Mouse (Mus musculus) heart, embryonic 16.5 days (tissue): Measurements from ENCODE around the gene 1700019D03Rik. TPM values are rescaled to one million over a fixed set of nuclear protein-coding genes. Genes with fewer than 3 reads are reported as not detected.

Source experiments
- ATAC-seq: fragments of 200-750 bp; cut with Nextera tagmentation; replicated peaks from 2 replicates; pipeline ENCODE4 v1.8.0; 2017; ENCODE audit warnings: moderate number of reproducible peaks; ENCODE audit not compliant: insufficient read depth, low FRiP score; ENCODE audit errors: extremely low read depth
- H3K27ac ChIP-seq: fragments of 300-500 bp; sonication (generic); 2 replicates; pipeline ENCODE4 v1.5.1; 2014; ENCODE audit warnings: mild to moderate bottlenecking, low read length, control low read depth, moderate library complexity
- H3K27me3 ChIP-seq: fragments of 300-500 bp; sonication (generic); 2 replicates; pipeline ENCODE4 v1.6.1; 2014; ENCODE audit warnings: low read length, mixed read lengths; ENCODE audit not compliant: control insufficient read depth, insufficient read depth
- H3K36me3 ChIP-seq: fragments of 300-500 bp; sonication (generic); 2 replicates; pipeline ENCODE4 v1.6.1; 2014; ENCODE audit not compliant: control insufficient read depth, insufficient read depth
- H3K4me1 ChIP-seq: fragments of 300-500 bp; sonication (generic); 2 replicates; pipeline ENCODE4 v1.6.1; 2014; ENCODE audit warnings: low read length, mixed read lengths; ENCODE audit not compliant: control insufficient read depth, insufficient read depth
- H3K4me2 ChIP-seq: fragments of 300-500 bp; sonication (generic); 2 replicates; pipeline ENCODE4 v1.6.1; 2014; ENCODE audit warnings: low read depth, mild to moderate bottlenecking, control low read depth, low read length
- H3K4me3 ChIP-seq: fragments of 300-500 bp; sonication (generic); 2 replicates; pipeline ENCODE4 v1.5.1; 2014; ENCODE audit warnings: mild to moderate bottlenecking, control low read depth, low read length
- H3K9ac ChIP-seq: fragments of 300-500 bp; sonication (generic); 2 replicates; pipeline ENCODE4 v1.6.1; 2014; ENCODE audit warnings: low read length, control low read depth
- H3K9me3 ChIP-seq: fragments of 300-500 bp; sonication (generic); replicated peaks from 2 replicates; pipeline ENCODE4 v1.6.1; 2016; ENCODE audit warnings: low read length; ENCODE audit not compliant: control insufficient read depth
- WGBS: fragments of 180-500 bp; shearing (Covaris S2); extraction: QIAGEN DNeasy Blood & Tissue Kit; methylation state at CpG from one replicate; pipeline ENCODE4 v1.1.7; 2014; 5-methylcytosine and 5-hydroxymethylcytosine counted together
- polyA plus RNA-seq: library from polyadenylated mRNA; unstranded; fragments of >200 nt; fragmentation: Nextera tagmentation; extraction: Ambion mirVana; gene quantifications from 2 replicates; pipeline ENCODE4 v1.2.1, GENCODE M21; 2015

Gene 1700019D03Rik
- polyA plus RNA-seq, 1 experiment from 2014 or later: 1.7 TPM

DNA sequence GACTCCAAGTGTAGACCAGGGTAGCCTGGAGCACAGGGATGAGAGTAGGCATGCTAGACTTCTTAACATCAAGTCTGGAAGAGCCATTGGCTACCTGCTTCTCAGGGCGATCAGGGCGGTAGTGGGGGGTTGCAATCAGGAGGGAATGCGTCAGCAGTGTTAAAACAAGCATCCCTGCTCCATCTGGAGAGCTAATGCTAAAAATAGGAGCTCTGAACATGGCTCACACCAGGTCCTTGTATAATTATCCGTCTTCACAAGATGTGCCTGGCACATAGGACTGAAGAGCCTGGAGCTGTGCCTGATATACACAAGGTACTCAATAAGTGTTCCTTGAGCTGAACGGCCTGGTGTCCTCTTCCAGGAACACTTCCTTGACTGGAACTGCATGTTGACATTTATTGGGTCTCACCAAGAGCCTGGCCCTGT, 17.5 kb upstream of the 1700019D03Rik start:
- no peaks in the 10 kb centered on the region for H3K27me3 ChIP-seq
- no peak overlapping the region for H3K4me2 ChIP-seq
- H3K27ac ChIP-seq: no peak overlapping the region
- H3K9ac ChIP-seq: no peak overlapping the region
- H3K36me3 ChIP-seq: no peaks in the 10 kb centered on the region
- no peak for ATAC-seq
- no peaks in the 10 kb centered on the region for H3K4me1 ChIP-seq
- WGBS: 57% methylated on average over 5 of the region's 5 CpGs
- no peaks in the 10 kb centered on the region for H3K9me3 ChIP-seq
- no peak overlapping the region for H3K4me3 ChIP-seq

DNA sequence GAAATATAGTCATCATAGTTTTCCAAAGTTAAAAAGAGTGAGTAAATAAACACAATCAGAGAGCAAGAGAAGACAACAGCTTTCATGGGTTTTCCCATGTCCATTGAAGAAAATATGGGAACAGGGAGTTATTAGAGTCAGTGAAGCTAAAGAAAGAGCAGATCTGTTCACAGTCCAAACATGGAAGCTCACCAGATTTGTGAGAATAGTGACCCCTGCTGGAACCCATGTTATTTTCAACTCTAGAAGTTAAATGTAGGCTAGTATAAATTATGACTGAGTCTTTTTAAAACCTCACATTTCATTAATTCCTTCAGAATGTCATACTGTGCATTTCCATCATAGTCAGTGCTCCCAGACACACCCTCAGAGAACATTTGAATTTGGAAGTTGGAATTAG, 12.6 kb upstream of the 1700019D03Rik start:
- no peaks in the 10 kb centered on the region for H3K4me1 ChIP-seq
- H3K4me2 ChIP-seq: no peak overlapping the region
- H3K9ac ChIP-seq: no peak overlapping the region
- ATAC-seq: no peak
- no peak overlapping the region for H3K27ac ChIP-seq
- H3K36me3 ChIP-seq: no peaks in the 10 kb centered on the region
- no peaks in the 10 kb centered on the region for H3K27me3 ChIP-seq
- H3K9me3 ChIP-seq: no peaks in the 10 kb centered on the region
- no peak overlapping the region for H3K4me3 ChIP-seq

DNA sequence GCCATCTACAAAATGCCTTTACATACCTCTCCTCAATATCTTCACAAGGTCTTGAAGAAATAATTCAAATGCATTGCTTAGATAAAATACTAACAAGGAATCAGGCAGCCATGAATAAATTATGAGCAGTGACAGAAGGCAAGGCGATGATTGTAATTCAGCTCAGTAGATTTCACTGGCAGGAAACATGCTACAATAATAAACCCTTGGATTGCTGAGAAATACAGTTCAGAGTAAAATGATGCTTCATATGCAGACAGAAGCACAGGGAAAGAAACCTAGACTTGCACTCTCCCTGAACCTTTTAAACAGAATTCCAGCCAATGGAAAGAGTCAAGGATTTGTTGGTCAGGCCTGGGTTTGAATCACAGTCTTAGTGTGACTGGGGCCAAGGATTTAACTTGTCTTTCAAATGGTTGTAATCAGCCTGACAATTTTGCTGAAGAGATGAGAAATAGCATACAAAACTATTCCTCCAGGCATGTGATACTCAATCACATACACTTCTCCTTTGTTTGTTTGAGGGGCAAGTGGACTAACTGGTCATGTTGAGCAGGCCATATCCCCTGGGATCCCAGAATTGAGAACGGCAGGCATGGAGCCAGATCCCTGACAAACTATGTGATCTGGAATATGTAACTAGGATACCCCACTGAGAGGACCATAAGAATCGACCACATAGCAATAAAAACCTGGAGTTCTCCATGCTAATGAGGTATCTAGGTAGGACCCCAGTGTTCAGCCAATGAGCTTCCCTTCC, 1.1 kb downstream of the 1700019D03Rik start:
- Histone ChIP-seq H3K9ac (no peak overlapping the region), H3K27me3 (no peaks in the 10 kb centered on the region), H3K9me3 (no peaks in the 10 kb centered on the region), H3K27ac (no peak overlapping the region), H3K4me3 (no peak overlapping the region), H3K4me1 (no peaks in the 10 kb centered on the region), H3K36me3 (no peaks in the 10 kb centered on the region), H3K4me2 (no peak overlapping the region)
- no peak for ATAC-seq
- WGBS: 70% methylated on average over 3 of the region's 3 CpGs

DNA sequence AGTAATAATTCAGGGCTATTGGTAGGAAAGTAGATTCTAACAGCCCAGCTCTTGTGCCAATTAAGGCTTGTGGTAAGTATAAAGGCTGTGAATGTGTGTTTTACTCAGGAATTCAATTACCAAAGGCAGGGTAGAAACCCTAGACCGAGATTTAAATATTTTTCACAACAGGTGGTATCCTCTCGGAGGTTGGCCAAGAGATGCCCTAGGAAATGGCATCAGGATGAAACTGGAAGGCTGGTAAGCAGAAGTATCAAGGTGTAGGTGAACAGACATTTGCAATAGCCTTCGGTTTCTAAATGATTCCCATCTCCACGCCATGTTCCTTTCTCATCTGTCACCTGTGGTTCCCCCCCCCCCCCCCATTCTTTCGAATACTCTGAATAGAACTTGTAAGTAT, 4.4 kb downstream of the 1700019D03Rik start:
- no peaks in the 10 kb centered on the region for H3K36me3 ChIP-seq
- no peaks in the 10 kb centered on the region for H3K4me1 ChIP-seq
- no peak overlapping the region for H3K4me2 ChIP-seq
- H3K9me3 ChIP-seq: no peaks in the 10 kb centered on the region
- no peak for ATAC-seq
- no peaks in the 10 kb centered on the region for H3K27me3 ChIP-seq
- no peak overlapping the region for H3K27ac ChIP-seq
- H3K9ac ChIP-seq: no peak overlapping the region
- H3K4me3 ChIP-seq: no peak overlapping the region
- WGBS: 85% methylated on average over 5 of the region's 5 CpGs

DNA sequence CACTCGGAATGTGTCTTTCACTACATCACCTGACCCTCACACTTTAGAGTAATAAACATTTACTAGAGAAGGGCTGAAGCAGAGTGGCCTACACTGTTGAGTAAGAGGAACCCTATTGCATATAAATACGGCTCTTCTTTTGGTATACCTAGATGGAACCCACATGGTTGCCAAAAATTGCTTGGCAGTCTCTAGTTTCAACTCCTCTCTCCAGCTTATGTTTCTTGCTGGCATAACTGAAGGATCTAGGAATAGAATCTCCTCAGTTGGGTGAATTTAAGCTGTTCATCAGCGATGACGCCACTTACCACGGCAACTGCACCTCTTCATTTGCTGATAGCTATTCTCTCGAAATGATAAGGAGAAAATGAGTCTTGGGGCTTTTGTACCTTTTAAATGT, 5.3 kb downstream of the 1700019D03Rik start:
- Histone ChIP-seq H3K27ac (no peak overlapping the region), H3K4me3 (no peak overlapping the region), H3K9ac (no peak overlapping the region), H3K4me2 (no peak overlapping the region), H3K36me3 (no peaks in the 10 kb centered on the region), H3K4me1 (no peaks in the 10 kb centered on the region), H3K27me3 (no peaks in the 10 kb centered on the region), H3K9me3 (no peaks in the 10 kb centered on the region)
- no peak for ATAC-seq
- 72% methylated on average over 6 of the region's 6 CpGs for WGBS

DNA sequence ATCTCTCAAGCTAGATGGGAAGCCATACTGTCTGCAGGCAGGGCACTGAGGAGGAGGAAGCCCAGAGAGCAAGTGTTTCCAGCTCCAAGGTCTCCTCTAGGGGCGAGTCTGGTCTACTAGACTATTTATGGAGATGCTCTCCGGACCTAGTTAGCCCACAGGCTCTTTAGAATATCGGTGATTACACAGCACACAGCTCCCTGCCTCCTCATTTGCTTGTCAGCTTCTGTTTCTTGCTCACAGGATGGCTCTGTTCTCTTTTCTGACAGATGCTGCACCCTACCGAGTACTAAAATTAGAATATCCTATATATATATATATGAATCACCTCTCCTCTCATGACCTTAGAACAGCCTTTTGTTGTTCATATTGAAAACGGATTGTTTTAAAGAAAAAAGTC, 33.3 kb downstream of the 1700019D03Rik start:
- Histone ChIP-seq H3K4me2 (no peak overlapping the region), H3K36me3 (no peaks in the 10 kb centered on the region), H3K27ac (no peak overlapping the region), H3K27me3 (no peaks in the 10 kb centered on the region), H3K9ac (no peak overlapping the region), H3K9me3 (no peaks in the 10 kb centered on the region), H3K4me1 (no peaks in the 10 kb centered on the region; the same call in 1 of the 2 replicates), H3K4me3 (no peak overlapping the region)
- ATAC-seq: no peak
- WGBS: 34% methylated on average over 5 of the region's 5 CpGs

DNA sequence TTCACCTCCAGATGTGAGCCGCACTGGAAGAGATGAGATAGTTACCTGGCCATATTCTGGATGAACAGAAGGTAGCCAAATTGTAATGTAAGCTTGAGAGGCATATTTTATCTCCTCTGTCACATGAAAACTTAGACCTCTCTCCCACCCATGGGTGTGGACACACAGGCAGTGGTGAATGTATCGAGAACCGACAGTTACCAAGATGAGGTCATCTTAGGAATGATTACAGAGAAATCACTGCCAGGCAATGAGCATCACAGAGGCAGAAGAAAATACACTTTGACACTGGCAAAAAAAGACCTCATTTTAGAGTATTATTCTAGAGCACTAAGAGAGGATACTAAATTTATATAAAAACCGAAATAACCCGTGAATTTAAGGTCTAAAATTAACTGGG, 46.8 kb downstream of the 1700019D03Rik start:
- H3K27ac ChIP-seq: no peak overlapping the region
- no peaks in the 10 kb centered on the region for H3K36me3 ChIP-seq
- H3K9ac ChIP-seq: no peak overlapping the region
- WGBS: 58% methylated on average over 5 of the region's 5 CpGs
- H3K27me3 ChIP-seq: no peaks in the 10 kb centered on the region
- H3K4me1 ChIP-seq: no peaks in the 10 kb centered on the region
- no peak overlapping the region for H3K4me3 ChIP-seq
- no peaks in the 10 kb centered on the region for H3K9me3 ChIP-seq
- H3K4me2 ChIP-seq: no peak overlapping the region
- ATAC-seq: no peak

DNA sequence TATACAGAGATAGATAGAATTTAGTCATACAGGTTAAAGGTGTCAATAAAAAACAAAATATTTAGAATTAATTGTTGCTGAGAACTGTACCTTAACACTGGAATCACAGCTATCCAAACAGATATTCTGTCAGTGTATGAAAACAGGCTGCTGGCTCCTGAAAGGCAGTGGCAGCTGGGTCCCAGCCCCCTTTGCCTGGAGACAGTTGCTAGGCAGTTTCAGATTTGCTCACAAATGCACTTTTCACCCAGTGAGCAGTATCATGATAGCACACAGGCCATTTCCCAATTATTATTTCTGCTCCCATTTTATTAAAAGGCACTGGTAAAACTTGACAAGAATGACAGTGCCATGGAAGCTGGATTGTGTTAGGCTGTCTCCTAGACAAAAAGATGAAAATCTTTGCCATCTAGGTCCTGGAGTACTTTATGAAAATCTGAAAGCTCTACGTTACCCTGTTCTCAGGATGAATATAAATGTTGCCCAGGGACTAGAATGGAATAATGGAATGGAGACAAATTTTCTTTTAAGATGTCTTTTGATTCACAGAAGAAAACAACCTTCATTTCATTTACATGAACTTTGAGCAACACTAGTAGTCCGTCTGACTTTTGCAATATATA, 48.0 kb downstream of the 1700019D03Rik start:
- no peak overlapping the region for H3K9ac ChIP-seq
- H3K9me3 ChIP-seq: no peaks in the 10 kb centered on the region
- H3K4me1 ChIP-seq: no peaks in the 10 kb centered on the region
- H3K4me3 ChIP-seq: no peak overlapping the region
- H3K36me3 ChIP-seq: no peaks in the 10 kb centered on the region
- H3K4me2 ChIP-seq: no peak overlapping the region
- 78% methylated on average over 2 of the region's 2 CpGs for WGBS
- H3K27ac ChIP-seq: no peak overlapping the region
- H3K27me3 ChIP-seq: no peaks in the 10 kb centered on the region
- no peak for ATAC-seq

DNA sequence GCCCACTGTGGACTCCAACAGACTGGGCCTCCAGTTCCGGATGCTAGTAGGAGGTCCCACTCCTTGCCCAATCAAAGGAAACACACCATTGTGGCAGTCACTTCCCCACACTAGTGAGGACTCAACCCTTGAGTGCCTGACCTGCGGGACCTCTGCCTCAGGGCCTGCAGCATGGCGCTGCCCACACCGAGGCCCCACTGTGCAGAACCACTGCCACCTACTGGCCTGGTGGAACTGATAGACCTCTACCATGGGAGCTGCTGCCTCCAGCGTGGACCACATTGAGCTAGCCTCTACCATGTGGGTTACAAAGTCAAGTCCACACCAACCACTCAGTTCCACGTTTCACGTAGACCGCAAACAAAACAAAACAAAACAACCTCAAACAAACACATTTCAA, 55.4 kb downstream of the 1700019D03Rik start:
- H3K36me3 ChIP-seq: no peaks in the 10 kb centered on the region
- WGBS: 73% methylated on average over 8 of the region's 8 CpGs
- H3K27me3 ChIP-seq: no peaks in the 10 kb centered on the region
- no peaks in the 10 kb centered on the region for H3K9me3 ChIP-seq
- H3K4me1 ChIP-seq: no peaks in the 10 kb centered on the region
- H3K4me3 ChIP-seq: no peak overlapping the region
- ATAC-seq: no peak
- no peak overlapping the region for H3K27ac ChIP-seq
- H3K4me2 ChIP-seq: no peak overlapping the region
- no peak overlapping the region for H3K9ac ChIP-seq
